Mouse (Mus musculus): ENCODE measurements at regions not wholly inside any gene's neighbourhood (a gene's known extent, or its start where the extent isn't known, plus 50 kb on each side); places are given as distances from the start of the nearest gene placed in this dataset.

GRCm38 (mm10) chrX:70931944-70932343 lies 118.1 kb upstream of the Mamld1 start:
- Histone ChIP-seq H3K27me3 (ENCODE audit: control insufficient read depth, insufficient read depth, low read depth, low read length) (no peaks in the 10 kb centered on the region), H3K4me3 (ENCODE audit: low read depth, low read length) (no peak overlapping the region), H3K9ac (ENCODE audit: low read depth, low read length) (no peak overlapping the region), H3K4me1 (ENCODE audit: control insufficient read depth, insufficient read depth, low read length) (no peaks in the 10 kb centered on the region), H3K36me3 (ENCODE audit: control insufficient read depth, insufficient read depth, low read length) (no peaks in the 10 kb centered on the region), H3K27ac (ENCODE audit: low read length) (no peak overlapping the region), H3K9me3 (replicated peaks; ENCODE audit: control insufficient read depth, low read length, poor library complexity, severe bottlenecking) (no peaks in the 10 kb centered on the region), H3K4me2 (ENCODE audit: low read length) (no peak overlapping the region)
- 57% methylated on average over 2 of the region's 2 CpGs for WGBS
- ATAC-seq, result no peak

GRCm38 (mm10) chrX:70945382-70945781 lies 104.7 kb upstream of the Mamld1 start:
- ATAC-seq, result 0 out of 2 replicates have a peak, but pooled peaks have one; percentile 39
- Histone ChIP-seq H3K27ac (ENCODE audit: low read length) (no peak overlapping the region), H3K4me1 (ENCODE audit: control insufficient read depth, insufficient read depth, low read length) (no peaks in the 10 kb centered on the region), H3K9me3 (replicated peaks; ENCODE audit: control insufficient read depth, low read length, poor library complexity, severe bottlenecking) (no peaks in the 10 kb centered on the region), H3K9ac (ENCODE audit: low read depth, low read length) (no peak overlapping the region), H3K4me3 (ENCODE audit: low read depth, low read length) (no peak overlapping the region), H3K36me3 (ENCODE audit: control insufficient read depth, insufficient read depth, low read length) (no peaks in the 10 kb centered on the region), H3K4me2 (ENCODE audit: low read length) (no peak overlapping the region), H3K27me3 (ENCODE audit: control insufficient read depth, insufficient read depth, low read depth, low read length) (no peaks in the 10 kb centered on the region)
- 67% methylated on average over 2 of the region's 2 CpGs for WGBS

GRCm38 (mm10) chrX:70946052-70946451 lies 104.0 kb upstream of the Mamld1 start:
- Histone ChIP-seq H3K36me3 (ENCODE audit: control insufficient read depth, insufficient read depth, low read length) (no peaks in the 10 kb centered on the region), H3K9me3 (replicated peaks; ENCODE audit: control insufficient read depth, low read length, poor library complexity, severe bottlenecking) (no peaks in the 10 kb centered on the region), H3K27ac (ENCODE audit: low read length) (no peak overlapping the region), H3K27me3 (ENCODE audit: control insufficient read depth, insufficient read depth, low read depth, low read length) (no peaks in the 10 kb centered on the region), H3K4me3 (ENCODE audit: low read depth, low read length) (no peak overlapping the region), H3K4me2 (ENCODE audit: low read length) (no peak overlapping the region), H3K4me1 (ENCODE audit: control insufficient read depth, insufficient read depth, low read length) (no peaks in the 10 kb centered on the region), H3K9ac (ENCODE audit: low read depth, low read length) (no peak overlapping the region)
- ATAC-seq, result peak; percentile 87
- 28% methylated on average over 8 of the region's 8 CpGs for WGBS

GRCm38 (mm10) chrX:70949232-70949631 lies 100.8 kb upstream of the Mamld1 start:
- no peaks in the 10 kb centered on the region for H3K36me3 ChIP-seq (ENCODE audit: control insufficient read depth, insufficient read depth, low read length)

GRCm38 (mm10) chrX:70953022-70953421 lies 97.0 kb upstream of the Mamld1 start:
- WGBS, result 75% methylated on average over 3 of the region's 3 CpGs
- Histone ChIP-seq H3K4me2 (ENCODE audit: low read length) (no peak overlapping the region), H3K27me3 (ENCODE audit: control insufficient read depth, insufficient read depth, low read depth, low read length) (no peaks in the 10 kb centered on the region), H3K9ac (ENCODE audit: low read depth, low read length) (no peak overlapping the region), H3K27ac (ENCODE audit: low read length) (no peak overlapping the region), H3K4me1 (ENCODE audit: control insufficient read depth, insufficient read depth, low read length) (no peaks in the 10 kb centered on the region), H3K9me3 (replicated peaks; ENCODE audit: control insufficient read depth, low read length, poor library complexity, severe bottlenecking) (no peaks in the 10 kb centered on the region), H3K36me3 (ENCODE audit: control insufficient read depth, insufficient read depth, low read length) (no peaks in the 10 kb centered on the region), H3K4me3 (ENCODE audit: low read depth, low read length) (no peak overlapping the region)
- ATAC-seq, result no peak

More at GRCm38 (mm10) chrX:70949232-70949631, 100.8 kb upstream of the Mamld1 start:
- WGBS, result 80% methylated on average over 3 of the region's 3 CpGs
- no peak overlapping the region for H3K9ac ChIP-seq (ENCODE audit: low read depth, low read length)
- no peak overlapping the region for H3K27ac ChIP-seq (ENCODE audit: low read length)
- H3K4me2 ChIP-seq (ENCODE audit: low read length), result no peak overlapping the region
- no peaks in the 10 kb centered on the region for H3K9me3 ChIP-seq (replicated peaks; ENCODE audit: control insufficient read depth, low read length, poor library complexity, severe bottlenecking)
- H3K4me3 ChIP-seq (ENCODE audit: low read depth, low read length), result no peak overlapping the region
- H3K27me3 ChIP-seq (ENCODE audit: control insufficient read depth, insufficient read depth, low read depth, low read length), result no peaks in the 10 kb centered on the region
- no peak for ATAC-seq
- no peaks in the 10 kb centered on the region for H3K4me1 ChIP-seq (ENCODE audit: control insufficient read depth, insufficient read depth, low read length)
